Comparison of ENCODE assay signal across 15 mouse cellular contexts in the genomic region with DNA sequence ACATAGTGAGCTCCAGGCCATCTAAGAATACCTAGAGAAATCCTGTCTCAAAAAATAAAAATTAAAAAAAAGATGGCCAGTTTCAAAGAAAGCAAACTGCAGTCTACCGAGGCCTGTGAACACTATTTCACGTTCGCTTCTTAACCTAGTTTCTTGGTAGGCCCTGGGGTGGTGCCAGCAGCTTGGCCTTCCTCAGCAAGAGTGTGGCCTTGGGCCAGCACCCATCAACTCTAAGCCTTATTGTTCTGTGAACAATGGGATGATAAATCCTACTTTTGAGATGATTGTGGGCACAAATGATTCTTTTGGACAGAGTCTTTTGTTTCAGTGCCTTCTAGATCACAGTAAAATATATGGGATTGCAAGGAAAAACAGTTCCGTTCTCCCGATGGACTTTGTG. TPM values are rescaled to one million over a fixed set of nuclear protein-coding genes. Genes with fewer than 3 reads are reported as not detected.
DNase-seq lines count a peak whose midpoint lies in the region; ATAC-seq and TF ChIP-seq lines count a peak whose summit lies in the region.
"Had no signal": no experiment of that assay in that cellular context is flagged by ENCODE, and none has a peak within 500 bp of the region (broad histone marks: within the 10 kb centered on the region; RNA-seq: fewer than 3 reads in every experiment).

No protein-coding gene starts in this region.

- H3K36me3 ChIP-seq in forebrain, embryonic 14.5 days (ENCODE audit: control insufficient read depth, insufficient read depth, low read length): peaks cover 10% of the 10 kb centered on the region; the same call in 1 of the 2 replicates

- H3K4me2 ChIP-seq in forebrain, embryonic 14.5 days (ENCODE audit: low read length): no peak overlapping the region
- H3K4me2 ChIP-seq: liver, embryonic 11.5 days; midbrain, embryonic 15.5 days; neural tube, embryonic 13.5 days had no signal

- TF ChIP-seq CTCF in layer of hippocampus, adult 2 months (conservative IDR thresholded peaks at IDR 0.05): no peak

- H3K4me1 ChIP-seq in forebrain, embryonic 14.5 days (ENCODE audit: control insufficient read depth, insufficient read depth, low read length): no peaks in the 10 kb centered on the region
- H3K4me1 ChIP-seq: midbrain, embryonic 15.5 days had no signal

- ATAC-seq in forebrain, embryonic 14.5 days: no peak
- ATAC-seq: lung, postnatal 0 days; midbrain, embryonic 15.5 days; Patski had no signal

- H3K27ac ChIP-seq in layer of hippocampus, adult 2 months: peak overlapping the region; percentile 46; the same call in 1 of the 2 replicates
- H3K27ac ChIP-seq in forebrain, embryonic 14.5 days (ENCODE audit: low read depth, low read length): no peak overlapping the region
- H3K27ac ChIP-seq: midbrain, embryonic 15.5 days; neural tube, embryonic 13.5 days had no signal

- no peak for DNase-seq in layer of hippocampus, adult 2 months (ENCODE audit: low spot score in 2 of 2)
- DNase-seq in layer of hippocampus, adult 8-10 months (ENCODE audit: low spot score in 2 of 2): no peak
- DNase-seq in adrenal gland, adult 8-10 months: peak; percentile 42
- DNase-seq in adrenal gland, postnatal 25 days: peak; percentile 70
- DNase-seq in cerebellum, postnatal 36 days: peak; percentile 68 to 71
- no peak for DNase-seq in forebrain, embryonic 14.5 days (ENCODE audit: low spot score)
- DNase-seq in heart, adult 8-10 months (ENCODE audit: low spot score): no peak
- DNase-seq: right cerebral cortex, postnatal 25 days; thymus, postnatal 36 days had no signal

- no peak overlapping the region for H3K9ac ChIP-seq in forebrain, embryonic 14.5 days (ENCODE audit: low read length)
- H3K9ac ChIP-seq: midbrain, embryonic 15.5 days; neural tube, embryonic 13.5 days had no signal

- WGBS in forebrain, embryonic 14.5 days: 84% methylated on average over 5 of the region's 5 CpGs

- no peaks in the 10 kb centered on the region for H3K27me3 ChIP-seq in forebrain, embryonic 14.5 days (replicated peaks; ENCODE audit: control insufficient read depth, insufficient read depth, low read length)
- H3K27me3 ChIP-seq: CH12.LX; midbrain, embryonic 15.5 days; neural tube, embryonic 13.5 days; Patski had no signal

- no peaks in the 10 kb centered on the region for H3K9me3 ChIP-seq in forebrain, embryonic 14.5 days (replicated peaks; ENCODE audit: control insufficient read depth, low read length)
- H3K9me3 ChIP-seq: midbrain, embryonic 15.5 days; neural tube, embryonic 13.5 days had no signal

- H3K4me3 ChIP-seq in layer of hippocampus, adult 2 months: no peak overlapping the region
- no peak overlapping the region for H3K4me3 ChIP-seq in forebrain, embryonic 14.5 days (ENCODE audit: low read depth, low read length)
- H3K4me3 ChIP-seq: midbrain, embryonic 15.5 days; neural tube, embryonic 13.5 days had no signal

RNA-seq across cellular contexts. Expression of a gene that starts 13.4 kb away (rescaled TPM):
- 100 to 1,000 TPM; 149 to 162 TPM for total RNA-seq in layer of hippocampus, adult 2 months (2021)
- 100 to 1,000 TPM; 157 to 176 (median 168) TPM for total RNA-seq in layer of hippocampus, adult 8-10 months (2022)
- 10 to 100 TPM; 53.4 to 70.2 (median 60.6) TPM for total RNA-seq in adrenal gland, adult 8-10 months (2022)
- 60.3 and 73.7 TPM in 2 replicates for total RNA-seq in adrenal gland, postnatal 25 days (2021)
- 108 and 118 TPM in 2 replicates for polyA plus RNA-seq in forebrain, embryonic 14.5 days (2014; fragmentation: Nextera tagmentation; extraction: Ambion mirVana)
- 10 to 100 TPM; 25.4 to 28.6 (median 27.1) TPM for total RNA-seq in heart, adult 8-10 months (2022)

RNA-seq across cellular contexts. Expression of a gene that starts 13.8 kb away (rescaled TPM):
- total RNA-seq in layer of hippocampus, adult 2 months (2021): 100 to 1,000 TPM; 140 to 145 TPM
- 100 to 1,000 TPM; 123 to 147 (median 135) TPM for total RNA-seq in layer of hippocampus, adult 8-10 months (2022)
- total RNA-seq in adrenal gland, adult 8-10 months (2022): 100 to 1,000 TPM in 2 of 4 experiments, 10 to 100 TPM in 2; 66.3 to 109 (median 89.1) TPM
- 70.0 and 84.2 TPM in 2 replicates for total RNA-seq in adrenal gland, postnatal 25 days (2021)
- polyA plus RNA-seq in forebrain, embryonic 14.5 days (2014; fragmentation: Nextera tagmentation; extraction: Ambion mirVana): 49.9 and 65.9 TPM in 2 replicates
- 10 to 100 TPM; 61.4 to 72.3 (median 65.5) TPM for total RNA-seq in heart, adult 8-10 months (2022)

RNA-seq across cellular contexts. Expression of a gene that starts 43.5 kb away (rescaled TPM):
- 100 to 1,000 TPM; 273 to 304 TPM for total RNA-seq in layer of hippocampus, adult 2 months (2021)
- total RNA-seq in layer of hippocampus, adult 8-10 months (2022): 100 to 1,000 TPM; 227 to 350 (median 284) TPM
- 100 to 1,000 TPM in 3 of 4 experiments, 10 to 100 TPM in 1; 93.1 to 190 (median 160) TPM for total RNA-seq in adrenal gland, adult 8-10 months (2022)
- total RNA-seq in adrenal gland, postnatal 25 days (2021): 111 and 146 TPM in 2 replicates
- polyA plus RNA-seq in forebrain, embryonic 14.5 days (2014; fragmentation: Nextera tagmentation; extraction: Ambion mirVana): 15.1 and 18.1 TPM in 2 replicates
- 100 to 1,000 TPM; 125 to 157 (median 155) TPM for total RNA-seq in heart, adult 8-10 months (2022)

Comparison
In these comparisons a context has a peak if more than half of its experiments do, and no peak if none do; other contexts are left out.
1. DNase-seq: peak in adrenal gland, adult 8-10 months (single experiment), adrenal gland, postnatal 25 days (single experiment) and cerebellum, postnatal 36 days (2 of 2); none in layer of hippocampus, adult 2 months (0 of 2), layer of hippocampus, adult 8-10 months (0 of 2), forebrain, embryonic 14.5 days (single experiment) and heart, adult 8-10 months (single experiment).